Mouse (Mus musculus): ENCODE data around the gene Cfap61. TPM values are rescaled to one million over a fixed set of nuclear protein-coding genes. Genes with fewer than 3 reads are reported as not detected.

Cfap61 gene
- polyA plus RNA-seq, 1 experiment from 2014 or later = 0.16 TPM

GRCm38 (mm10) chr2:146214715-146215114, 280.1 kb downstream of the Cfap61 start:
- no peaks in the 10 kb centered on the region for H3K9me3 ChIP-seq (ENCODE audit: control insufficient read depth, low read length)
- H3K9ac ChIP-seq (ENCODE audit: low read length) = no peak overlapping the region
- no peaks in the 10 kb centered on the region for H3K4me1 ChIP-seq (replicated peaks; ENCODE audit: control insufficient read depth, insufficient read depth)
- 3% methylated on average over 9 of the region's 9 CpGs for WGBS
- H3K4me2 ChIP-seq (replicated peaks; ENCODE audit: low read depth) = no peak overlapping the region
- TF ChIP-seq EP300 (optimal IDR thresholded peaks at IDR 0.05) (no peak), CTCF (IDR thresholded peaks at IDR 0.05; ENCODE audit: low read depth) (peak; percentile 90)
- no peak overlapping the region for H3K27ac ChIP-seq (replicated peaks)
- peaks cover 16% of the 10 kb centered on the region; the same call in 1 of the 2 replicates for H3K27me3 ChIP-seq (ENCODE audit: control insufficient read depth, insufficient read depth, low read length)
- no peak overlapping the region for H3K4me3 ChIP-seq (ENCODE audit: low read depth, low read length)
- no peaks in the 10 kb centered on the region for H3K36me3 ChIP-seq (ENCODE audit: control insufficient read depth, insufficient read depth, low read length)
- ATAC-seq (ENCODE audit: low FRiP score, low TSS enrichment) (0 out of 2 replicates have a peak, but pooled peaks have one; percentile 56), DNase-seq (ENCODE audit: low spot score) (peak; percentile 46)

- Histone ChIP-seq H3K4me1 (replicated peaks; ENCODE audit: control insufficient read depth, insufficient read depth) (peaks cover 2% of the 10 kb centered on the region; the same call in 1 of the 2 replicates), H3K9ac (ENCODE audit: low read length) (no peak overlapping the region), H3K4me3 (ENCODE audit: low read depth, low read length) (no peak overlapping the region), H3K27me3 (ENCODE audit: control insufficient read depth, insufficient read depth, low read length) (peaks cover 16% of the 10 kb centered on the region; the same call in 1 of the 2 replicates), H3K9me3 (ENCODE audit: control insufficient read depth, low read length) (no peaks in the 10 kb centered on the region), H3K4me2 (replicated peaks; ENCODE audit: low read depth) (no peak overlapping the region), H3K36me3 (ENCODE audit: control insufficient read depth, insufficient read depth, low read length) (no peaks in the 10 kb centered on the region), H3K27ac (replicated peaks) (no peak overlapping the region)
- WGBS = 31% methylated on average over 14 of the region's 14 CpGs
- no peak for ATAC-seq (ENCODE audit: low FRiP score, low TSS enrichment)
- DNase-seq (ENCODE audit: low spot score) = no peak
- TF ChIP-seq CTCF (IDR thresholded peaks at IDR 0.05; ENCODE audit: low read depth) (no peak), EP300 (optimal IDR thresholded peaks at IDR 0.05) (no peak)
Measured at GRCm38 (mm10) chr2:146216111-146217064, 281.8 kb downstream of the Cfap61 start.

GRCm38 (mm10) chr2:146217227-146217980, 282.8 kb downstream of the Cfap61 start:
- Histone ChIP-seq H3K4me1 (replicated peaks; ENCODE audit: control insufficient read depth, insufficient read depth) (peaks cover 6% of the 10 kb centered on the region; the same call in 1 of the 2 replicates), H3K9ac (ENCODE audit: low read length) (no peak overlapping the region), H3K36me3 (ENCODE audit: control insufficient read depth, insufficient read depth, low read length) (no peaks in the 10 kb centered on the region), H3K9me3 (ENCODE audit: control insufficient read depth, low read length) (no peaks in the 10 kb centered on the region), H3K4me2 (replicated peaks; ENCODE audit: low read depth) (no peak overlapping the region), H3K27me3 (ENCODE audit: control insufficient read depth, insufficient read depth, low read length) (peaks cover 16% of the 10 kb centered on the region; the same call in 1 of the 2 replicates), H3K4me3 (ENCODE audit: low read depth, low read length) (no peak overlapping the region), H3K27ac (replicated peaks) (no peak overlapping the region)
- 3% methylated on average over 16 of the region's 16 CpGs for WGBS
- peak; percentile 39 for DNase-seq (ENCODE audit: low spot score)
- TF ChIP-seq CTCF (IDR thresholded peaks at IDR 0.05; ENCODE audit: low read depth) (no peak), EP300 (optimal IDR thresholded peaks at IDR 0.05) (no peak)
- ATAC-seq (ENCODE audit: low FRiP score, low TSS enrichment) = no peak

DNA sequence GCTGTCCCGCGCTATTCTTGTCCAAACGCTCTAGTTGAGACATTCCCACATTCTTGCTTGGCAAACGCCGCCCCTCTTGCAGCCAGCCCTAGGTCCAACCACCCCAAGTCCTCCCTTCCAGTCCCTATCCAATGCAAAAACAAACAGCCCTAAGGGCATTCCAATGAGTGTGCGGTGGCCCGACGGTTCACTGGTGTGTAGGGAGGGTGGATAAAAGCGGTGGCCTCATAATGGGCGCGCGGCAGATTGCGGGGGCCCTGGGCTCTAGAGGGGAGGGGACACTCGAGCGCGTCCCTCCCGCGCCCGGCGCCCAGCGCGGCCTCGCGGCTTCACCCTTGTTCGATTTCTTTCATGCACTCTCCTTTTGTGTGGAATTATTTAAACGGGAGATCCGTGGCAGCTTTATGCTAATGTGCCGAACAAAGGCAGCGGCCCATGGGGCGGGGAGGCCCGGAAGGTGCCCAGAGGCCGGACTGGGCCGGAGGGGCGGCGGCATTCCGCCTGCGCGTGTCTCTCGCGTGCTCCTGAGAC, 283.6 kb downstream of the Cfap61 start:
- Histone ChIP-seq H3K4me2 (replicated peaks; ENCODE audit: low read depth) (peak overlapping the region; percentile 34), H3K27me3 (ENCODE audit: control insufficient read depth, insufficient read depth, low read length) (peaks cover 24% of the 10 kb centered on the region; the same call in 1 of the 2 replicates), H3K36me3 (ENCODE audit: control insufficient read depth, insufficient read depth, low read length) (no peaks in the 10 kb centered on the region), H3K27ac (replicated peaks) (no peak overlapping the region), H3K4me1 (replicated peaks; ENCODE audit: control insufficient read depth, insufficient read depth) (peaks cover 9% of the 10 kb centered on the region), H3K4me3 (ENCODE audit: low read depth, low read length) (peak overlapping the region; percentile 29), H3K9me3 (ENCODE audit: control insufficient read depth, low read length) (no peaks in the 10 kb centered on the region), H3K9ac (ENCODE audit: low read length) (no peak overlapping the region)
- 2% methylated on average over 40 of the region's 40 CpGs for WGBS
- ATAC-seq (ENCODE audit: low FRiP score, low TSS enrichment) = no peak
- no peak for TF ChIP-seq EP300 (optimal IDR thresholded peaks at IDR 0.05)
- no peak for TF ChIP-seq CTCF (IDR thresholded peaks at IDR 0.05; ENCODE audit: low read depth)
- DNase-seq (ENCODE audit: low spot score) = peak; percentile 42

GRCm38 (mm10) chr2:146218881-146219535, 284.4 kb downstream of the Cfap61 start:
- no peaks in the 10 kb centered on the region for H3K36me3 ChIP-seq (ENCODE audit: control insufficient read depth, insufficient read depth, low read length)
- H3K9me3 ChIP-seq (ENCODE audit: control insufficient read depth, low read length) = no peaks in the 10 kb centered on the region
- H3K4me2 ChIP-seq (replicated peaks; ENCODE audit: low read depth) = no peak overlapping the region
- 4% methylated on average over 19 of the region's 19 CpGs for WGBS
- ATAC-seq (ENCODE audit: low FRiP score, low TSS enrichment) (no peak), DNase-seq (ENCODE audit: low spot score) (peak; percentile 19)
- no peak overlapping the region for H3K9ac ChIP-seq (ENCODE audit: low read length)
- no peak for TF ChIP-seq EP300 (optimal IDR thresholded peaks at IDR 0.05)
- no peak for TF ChIP-seq CTCF (IDR thresholded peaks at IDR 0.05; ENCODE audit: low read depth)
- peaks cover 9% of the 10 kb centered on the region for H3K4me1 ChIP-seq (replicated peaks; ENCODE audit: control insufficient read depth, insufficient read depth)
- H3K27me3 ChIP-seq (ENCODE audit: control insufficient read depth, insufficient read depth, low read length) = peaks cover 30% of the 10 kb centered on the region
- no peak overlapping the region for H3K4me3 ChIP-seq (ENCODE audit: low read depth, low read length)
- H3K27ac ChIP-seq (replicated peaks) = no peak overlapping the region

Data from stomach, postnatal 0 days (tissue).